Comparison of ENCODE assay signal across 11 mouse cellular contexts in genomic region chr1:172527431-172527830, GRCm38 (mm10). TPM values are rescaled to one million over a fixed set of nuclear protein-coding genes. Genes with fewer than 3 reads are reported as not detected.
"Had no signal": no experiment of that assay in that cellular context is flagged by ENCODE, and none has a peak within 500 bp of the region (broad histone marks: within the 10 kb centered on the region; RNA-seq: fewer than 3 reads in every experiment).

No protein-coding gene starts in this region.

- H3K27ac ChIP-seq: left cerebral cortex, adult 2 months; limb, embryonic 10.5 days; liver, embryonic 15.5 days; macrophage; midbrain, embryonic 13.5 days; neural tube, embryonic 15.5 days; stomach, postnatal 0 days had no signal

- H3K9ac ChIP-seq: liver, embryonic 15.5 days; midbrain, embryonic 13.5 days; neural tube, embryonic 15.5 days had no signal

- DNase-seq: lung, adult 2 months; thymus, postnatal 4 days had no signal

- H3K27me3 ChIP-seq: neural tube, embryonic 15.5 days had no signal

- H3K9me3 ChIP-seq: limb, embryonic 10.5 days; liver, embryonic 15.5 days; midbrain, embryonic 13.5 days; neural tube, embryonic 15.5 days had no signal

- H3K4me3 ChIP-seq: left cerebral cortex, adult 2 months; limb, embryonic 10.5 days; liver, embryonic 15.5 days; midbrain, embryonic 13.5 days; neural tube, embryonic 15.5 days had no signal

- H3K36me3 ChIP-seq: limb, embryonic 10.5 days; liver, embryonic 15.5 days; midbrain, embryonic 13.5 days; neural tube, embryonic 15.5 days had no signal

- H3K4me2 ChIP-seq: midbrain, embryonic 13.5 days; neural tube, embryonic 15.5 days had no signal

- ATAC-seq: midbrain, embryonic 13.5 days had no signal

RNA-seq across cellular contexts. Expression of gene Vsig8, which starts 28.3 kb away (rescaled TPM):
- polyA plus RNA-seq: limb, embryonic 10.5 days; liver, embryonic 11.5 days; liver, embryonic 15.5 days had no signal

RNA-seq across cellular contexts. Expression of gene Slamf9, which starts 52.3 kb away (rescaled TPM):
- total RNA-seq: layer of hippocampus, postnatal 25 days had no signal
